Mouse (Mus musculus): ENCODE data around the gene Lrrc4c.

Lrrc4c gene

GRCm38 (mm10) chr2:96317387-96318299, at the start of gene Lrrc4c:
Gene Lrrc4c (plus strand): TSS chr2:96318169.
- no peak for DNase-seq (ENCODE audit: low spot score in 2 of 2)

GRCm38 (mm10) chr2:96275061-96275460, 42.9 kb upstream of the Lrrc4c start:
- DNase-seq (ENCODE audit: low spot score in 2 of 2): no peak

GRCm38 (mm10) chr2:96282926-96283325, 35.0 kb upstream of the Lrrc4c start:
- DNase-seq (ENCODE audit: low spot score in 2 of 2): no peak

GRCm38 (mm10) chr2:96287512-96287911, 30.5 kb upstream of the Lrrc4c start:
- no peak for DNase-seq (ENCODE audit: low spot score in 2 of 2)

- no peak for DNase-seq (ENCODE audit: low spot score in 2 of 2)
Observed at GRCm38 (mm10) chr2:96290541-96290940, 27.4 kb upstream of the Lrrc4c start.

GRCm38 (mm10) chr2:96315034-96315433, 2.9 kb upstream of the Lrrc4c start:
- no peak for DNase-seq (ENCODE audit: low spot score in 2 of 2)

GRCm38 (mm10) chr2:96316531-96316930, 1.4 kb upstream of the Lrrc4c start:
- DNase-seq (ENCODE audit: low spot score in 2 of 2): no peak

- no peak for DNase-seq (ENCODE audit: low spot score in 2 of 2)
Observed at GRCm38 (mm10) chr2:96318556-96318955, 587 bp downstream of the Lrrc4c start.

- no peak for DNase-seq (ENCODE audit: low spot score in 2 of 2)
Observed at GRCm38 (mm10) chr2:96319201-96319600, 1.2 kb downstream of the Lrrc4c start.

GRCm38 (mm10) chr2:96319649-96320048, 1.7 kb downstream of the Lrrc4c start:
- no peak for DNase-seq (ENCODE audit: low spot score in 2 of 2)

- DNase-seq (ENCODE audit: low spot score in 2 of 2): no peak
Observed at GRCm38 (mm10) chr2:96334652-96335051, 16.7 kb downstream of the Lrrc4c start.

GRCm38 (mm10) chr2:96337354-96337753, 19.4 kb downstream of the Lrrc4c start:
- no peak for DNase-seq (ENCODE audit: low spot score in 2 of 2)

GRCm38 (mm10) chr2:96401186-96401811, 83.3 kb downstream of the Lrrc4c start:
- DNase-seq (ENCODE audit: low spot score in 2 of 2): no peak

- DNase-seq (ENCODE audit: low spot score in 2 of 2): no peak
Observed at GRCm38 (mm10) chr2:96402514-96402913, 84.5 kb downstream of the Lrrc4c start.

GRCm38 (mm10) chr2:96406856-96407255, 88.9 kb downstream of the Lrrc4c start:
- no peak for DNase-seq (ENCODE audit: low spot score in 2 of 2)

GRCm38 (mm10) chr2:96411182-96411581, 93.2 kb downstream of the Lrrc4c start:
- no peak for DNase-seq (ENCODE audit: low spot score in 2 of 2)

- no peak for DNase-seq (ENCODE audit: low spot score in 2 of 2)
Observed at GRCm38 (mm10) chr2:96461566-96461965, 143.6 kb downstream of the Lrrc4c start.

GRCm38 (mm10) chr2:96475674-96476073, 157.7 kb downstream of the Lrrc4c start:
- no peak for DNase-seq (ENCODE audit: low spot score in 2 of 2)

GRCm38 (mm10) chr2:96499116-96499882, 181.3 kb downstream of the Lrrc4c start:
- no peak for DNase-seq (ENCODE audit: low spot score in 2 of 2)

- no peak for DNase-seq (ENCODE audit: low spot score in 2 of 2)
Observed at GRCm38 (mm10) chr2:96504140-96504539, 186.2 kb downstream of the Lrrc4c start.

GRCm38 (mm10) chr2:96505641-96506040, 187.7 kb downstream of the Lrrc4c start:
- no peak for DNase-seq (ENCODE audit: low spot score in 2 of 2)

GRCm38 (mm10) chr2:96508991-96509390, 191.0 kb downstream of the Lrrc4c start:
- no peak for DNase-seq (ENCODE audit: low spot score in 2 of 2)
